Mouse (Mus musculus) heart, embryonic 13.5 days (tissue): ENCODE results near the gene Elof1. TPM values are rescaled to one million over a fixed set of nuclear protein-coding genes. Genes with fewer than 3 reads are reported as not detected.

Experiments used
- ATAC-seq: fragments of 200-750 bp; cut with Nextera tagmentation; 2 replicates; pipeline ENCODE4 v1.8.0; 2017; ENCODE audit warnings: moderate TSS enrichment; ENCODE audit not compliant: insufficient number of reproducible peaks, low FRiP score, low TSS enrichment; ENCODE audit errors: extremely low read depth
- H3K27ac ChIP-seq: fragments of 300-500 bp; sonication (generic); replicated peaks from 2 replicates; pipeline ENCODE4 v1.5.1; 2015; ENCODE audit warnings: moderate library complexity, mild to moderate bottlenecking, inconsistent platforms
- H3K27me3 ChIP-seq: fragments of 300-500 bp; sonication (generic); replicated peaks from 2 replicates; pipeline ENCODE4 v1.6.1; 2015; ENCODE audit warnings: mild to moderate bottlenecking, inconsistent platforms
- H3K36me3 ChIP-seq: fragments of 300-500 bp; sonication (generic); 2 replicates; pipeline ENCODE4 v1.6.1; 2015; ENCODE audit warnings: mild to moderate bottlenecking, inconsistent platforms
- H3K4me1 ChIP-seq: fragments of 300-500 bp; sonication (generic); 2 replicates; pipeline ENCODE4 v1.6.1; 2015; ENCODE audit warnings: inconsistent platforms
- H3K4me2 ChIP-seq: fragments of 300-500 bp; sonication (generic); 2 replicates; pipeline ENCODE4 v1.6.1; 2015; ENCODE audit warnings: inconsistent platforms, mild to moderate bottlenecking, moderate library complexity
- H3K4me3 ChIP-seq: fragments of 300-500 bp; sonication (generic); 2 replicates; pipeline ENCODE4 v1.5.1; 2015; ENCODE audit warnings: moderate library complexity, mild to moderate bottlenecking, inconsistent platforms
- H3K9ac ChIP-seq: fragments of 300-500 bp; sonication (generic); 2 replicates; pipeline ENCODE4 v1.6.1; 2015; ENCODE audit warnings: inconsistent platforms, mild to moderate bottlenecking, moderate library complexity
- H3K9me3 ChIP-seq: fragments of 300-500 bp; sonication (generic); 2 replicates; pipeline ENCODE4 v1.6.1; 2016; ENCODE audit warnings: inconsistent platforms
- WGBS: fragments of 180-500 bp; shearing (Covaris S2); methylation state at CpG from one replicate; pipeline ENCODE4 v1.1.7; 2015; ENCODE audit warnings: mixed read lengths; 5-methylcytosine and 5-hydroxymethylcytosine counted together
- polyA plus RNA-seq: library from polyadenylated mRNA; unstranded; fragments of >200 nt; fragmentation: Nextera tagmentation; extraction: Ambion mirVana; gene quantifications from 2 replicates; pipeline ENCODE4 v1.2.1, GENCODE M21; 2015

The Elof1 gene
- polyA plus RNA-seq = 106 and 125 TPM in 2 replicates

DNA sequence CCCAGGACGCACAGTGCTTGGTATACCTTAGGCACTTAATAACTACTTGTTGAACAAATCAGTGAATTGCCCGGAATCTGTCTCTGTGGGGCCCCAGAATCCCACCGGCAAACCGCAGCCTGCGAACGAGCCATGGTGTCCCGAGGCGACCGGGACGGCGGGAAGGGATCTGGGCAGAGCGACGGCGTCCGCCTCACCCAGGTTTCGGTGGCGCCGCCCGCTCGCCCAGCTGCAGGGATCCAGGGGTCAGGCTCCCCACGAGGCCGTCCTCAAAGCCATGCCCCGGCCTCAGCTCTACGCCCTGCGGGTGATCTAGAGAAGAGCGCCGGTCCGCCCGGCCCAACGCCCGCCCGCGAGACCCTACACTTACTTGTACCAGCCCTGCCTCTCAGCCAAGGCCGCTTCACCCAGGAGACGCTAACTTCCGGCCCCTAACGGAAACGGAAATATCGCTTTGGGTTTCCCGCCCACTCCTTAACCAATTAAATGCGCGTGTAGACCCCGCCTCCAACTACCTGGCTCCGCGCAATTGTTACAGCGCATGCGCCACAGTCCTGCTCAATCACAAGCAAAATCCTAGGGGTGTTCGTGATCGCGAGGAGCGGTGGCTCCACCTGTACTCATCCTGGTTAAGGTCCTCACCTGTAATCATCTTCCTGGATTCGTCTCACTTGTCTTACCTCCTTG lies at the start of gene Elof1:
Elof1 (minus strand) TSS at position 433 of the 687 bp plus-strand sequence.
- Histone ChIP-seq H3K4me2 (peak within 1 kb of the TSS; percentile 94), H3K4me3 (peak within 1 kb of the TSS; percentile 95), H3K27me3 (peaks cover 4% of the 10 kb centered on the region; the same call in 1 of the 2 replicates), H3K27ac (peak within 1 kb of the TSS; percentile 48), H3K9ac (peak within 1 kb of the TSS; percentile 97), H3K36me3 (peaks cover 19% of the 10 kb centered on the region), H3K4me1 (peaks cover 19% of the 10 kb centered on the region), H3K9me3 (no peaks in the 10 kb centered on the region)
- peak; percentile 86 for ATAC-seq
- under 1% methylated on average over 52 of the region's 52 CpGs for WGBS

DNA sequence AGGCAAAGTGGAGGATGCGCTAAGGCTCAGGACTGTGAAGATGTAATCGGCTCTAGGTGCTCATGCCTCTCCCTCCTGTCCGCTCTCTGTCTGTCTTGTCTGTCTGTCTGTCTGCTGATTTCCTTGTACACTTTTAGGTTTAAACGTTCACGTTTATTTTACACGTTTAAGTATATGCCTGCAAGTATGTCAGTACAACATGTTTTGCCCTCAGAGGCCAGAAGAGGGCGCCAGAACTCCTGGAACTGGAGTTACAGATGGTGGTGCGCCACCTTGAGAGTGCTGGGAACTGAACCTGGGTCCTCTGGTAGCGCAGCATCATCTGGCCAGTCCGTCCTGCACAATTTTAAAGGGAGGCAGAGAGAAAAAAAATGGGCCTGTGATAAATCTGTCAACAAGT lies 49.7 kb upstream of the Elof1 start:
- Histone ChIP-seq H3K4me1 (peaks cover 3% of the 10 kb centered on the region; the same call in 1 of the 2 replicates), H3K27ac (no peak overlapping the region), H3K9me3 (0 out of 2 replicates have a peak, but pooled peaks cover 6% of the 10 kb centered on the region), H3K9ac (no peak overlapping the region), H3K36me3 (no peaks in the 10 kb centered on the region), H3K27me3 (peaks cover 6% of the 10 kb centered on the region; the same call in 1 of the 2 replicates), H3K4me2 (no peak overlapping the region), H3K4me3 (no peak overlapping the region)
- ATAC-seq = no peak
- 83% methylated on average over 10 of the region's 10 CpGs for WGBS

DNA sequence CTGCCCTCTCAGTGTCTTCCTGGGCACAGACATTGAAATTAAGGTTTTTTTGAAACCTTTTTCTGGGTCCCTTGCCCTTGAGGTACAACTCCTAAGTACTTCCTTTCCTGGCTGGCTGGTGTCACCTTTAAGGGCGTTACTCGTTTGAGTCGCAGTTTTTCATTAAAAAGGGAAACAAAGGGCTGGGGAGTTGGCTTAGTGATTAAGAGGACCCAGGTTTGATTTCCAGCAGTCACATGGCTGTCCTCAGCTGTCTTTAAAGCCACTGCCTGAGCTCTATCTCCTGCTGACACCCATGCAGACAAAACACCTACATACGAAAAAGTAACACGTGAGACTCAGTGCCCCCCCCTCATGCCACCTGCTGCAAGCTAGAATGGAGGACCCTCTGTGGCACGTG lies 49.0 kb upstream of the Elof1 start:
- Histone ChIP-seq H3K36me3 (no peaks in the 10 kb centered on the region), H3K4me2 (no peak overlapping the region), H3K27ac (no peak overlapping the region), H3K9ac (no peak overlapping the region), H3K9me3 (0 out of 2 replicates have a peak, but pooled peaks cover 6% of the 10 kb centered on the region), H3K27me3 (peaks cover 6% of the 10 kb centered on the region; the same call in 1 of the 2 replicates), H3K4me1 (peaks cover 3% of the 10 kb centered on the region; the same call in 1 of the 2 replicates), H3K4me3 (no peak overlapping the region)
- no peak for ATAC-seq
- 50% methylated on average over 6 of the region's 6 CpGs for WGBS

DNA sequence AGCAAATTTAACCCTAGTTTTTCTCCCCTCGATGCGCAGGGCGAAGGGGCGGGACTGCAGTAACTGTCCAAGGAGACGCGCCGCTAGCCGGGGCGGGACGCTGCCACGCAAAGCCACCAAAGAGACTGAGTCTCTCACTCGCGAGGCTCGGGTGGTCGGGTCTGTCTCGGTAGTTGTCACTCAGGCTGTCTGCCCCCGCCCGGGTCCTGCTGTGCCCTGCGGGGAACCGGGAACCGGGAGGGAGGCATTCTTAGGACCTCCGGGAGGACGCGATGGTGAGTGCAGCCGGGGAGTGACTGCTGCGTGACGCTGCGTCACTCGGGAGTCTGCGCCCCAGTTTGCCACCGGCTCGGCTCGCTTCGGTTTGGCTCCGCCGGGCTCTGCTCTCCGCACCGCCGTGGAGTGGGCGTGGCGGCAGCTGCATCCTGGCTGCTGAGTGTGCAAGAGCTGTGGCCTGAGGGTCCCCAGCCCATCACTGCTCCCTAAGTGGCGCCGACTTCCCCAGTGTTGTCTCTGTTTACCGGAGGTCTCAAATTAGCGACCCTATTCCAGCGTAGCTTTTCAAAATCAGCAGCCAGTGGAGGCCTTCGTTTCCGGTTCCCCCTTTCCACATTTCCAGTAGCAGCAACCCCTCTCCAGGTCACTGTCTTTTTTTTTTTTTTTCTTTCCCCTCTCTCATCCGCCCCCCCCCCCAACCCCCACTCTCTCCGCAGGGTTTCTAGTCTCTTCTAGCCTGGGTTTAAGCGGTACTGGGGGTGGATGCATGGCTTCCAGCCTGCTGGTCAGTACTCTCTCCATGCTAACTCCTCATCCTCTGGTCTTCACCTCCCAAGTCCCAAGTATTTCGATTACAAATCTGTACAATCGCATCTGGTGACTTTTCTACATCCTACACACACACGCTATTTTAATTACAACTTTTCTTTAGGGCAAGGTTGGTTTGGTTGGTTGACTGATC lies 48.0 kb upstream of the Elof1 start:
- Histone ChIP-seq H3K27me3 (peaks cover 6% of the 10 kb centered on the region; the same call in 1 of the 2 replicates), H3K4me3 (peak overlapping the region; percentile 65), H3K9me3 (0 out of 2 replicates have a peak, but pooled peaks cover 6% of the 10 kb centered on the region), H3K36me3 (no peaks in the 10 kb centered on the region), H3K9ac (peak overlapping the region; percentile 82), H3K4me2 (peak overlapping the region; percentile 95), H3K27ac (no peak overlapping the region), H3K4me1 (peaks cover 3% of the 10 kb centered on the region; the same call in 1 of the 2 replicates)
- peak; percentile 59 for ATAC-seq
- 2% methylated on average over 54 of the region's 54 CpGs for WGBS

DNA sequence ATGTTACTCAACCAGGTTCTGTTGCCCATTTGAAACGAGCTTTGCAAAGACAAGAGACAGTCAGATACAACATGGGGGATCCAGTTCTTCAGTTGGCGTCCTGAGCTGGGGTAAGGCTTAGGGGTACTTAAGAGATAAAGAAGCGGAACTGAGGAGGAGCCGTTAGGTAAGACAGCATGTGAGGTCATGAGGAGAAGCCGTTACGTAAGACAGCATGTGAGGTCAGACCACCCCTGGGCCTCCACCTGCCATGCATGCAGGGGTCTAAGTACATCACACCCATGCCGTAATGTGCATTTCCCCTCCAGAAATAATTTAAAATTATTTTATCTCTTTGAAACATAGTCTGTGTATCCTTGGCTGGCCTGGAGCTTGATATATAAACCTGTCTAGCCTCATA lies 45.9 kb upstream of the Elof1 start:
- no peak for ATAC-seq
- no peak overlapping the region for H3K9ac ChIP-seq
- WGBS = 75% methylated on average over 7 of the region's 7 CpGs

DNA sequence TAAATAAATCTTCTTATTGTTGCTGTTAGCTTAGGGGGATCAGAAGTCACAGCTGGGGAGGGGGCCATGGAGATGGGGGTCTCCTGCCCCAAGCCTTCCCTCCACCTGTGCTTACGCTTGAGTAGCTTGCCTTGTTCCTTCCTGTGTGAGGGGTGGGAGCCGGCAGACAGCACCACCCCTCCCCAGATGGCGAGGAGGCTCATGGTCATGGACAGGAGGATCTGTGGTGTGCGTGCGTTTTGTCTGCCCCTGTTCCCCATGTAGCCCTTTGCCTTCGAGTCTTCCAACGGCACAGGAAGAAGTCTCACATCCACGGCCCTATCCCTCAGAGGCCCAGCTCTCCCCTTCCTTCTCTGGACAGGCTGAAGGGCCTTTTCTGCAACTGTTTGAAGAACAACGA lies 45.3 kb upstream of the Elof1 start:
- WGBS = 66% methylated on average over 9 of the region's 9 CpGs
- Histone ChIP-seq H3K4me1 (peaks cover 10% of the 10 kb centered on the region), H3K27ac (no peak overlapping the region), H3K27me3 (peaks cover 16% of the 10 kb centered on the region), H3K9ac (no peak overlapping the region), H3K4me3 (no peak overlapping the region), H3K4me2 (no peak overlapping the region), H3K36me3 (peaks cover 12% of the 10 kb centered on the region), H3K9me3 (0 out of 2 replicates have a peak, but pooled peaks cover 6% of the 10 kb centered on the region)
- ATAC-seq = no peak

More for the DNA sequence above, 45.9 kb upstream of the Elof1 start:
- no peak overlapping the region for H3K4me3 ChIP-seq
- H3K9me3 ChIP-seq = 0 out of 2 replicates have a peak, but pooled peaks cover 6% of the 10 kb centered on the region
- H3K4me1 ChIP-seq = peaks cover 4% of the 10 kb centered on the region
- peaks cover 11% of the 10 kb centered on the region for H3K36me3 ChIP-seq
- peaks cover 12% of the 10 kb centered on the region for H3K27me3 ChIP-seq
- H3K4me2 ChIP-seq = no peak overlapping the region
- no peak overlapping the region for H3K27ac ChIP-seq

DNA sequence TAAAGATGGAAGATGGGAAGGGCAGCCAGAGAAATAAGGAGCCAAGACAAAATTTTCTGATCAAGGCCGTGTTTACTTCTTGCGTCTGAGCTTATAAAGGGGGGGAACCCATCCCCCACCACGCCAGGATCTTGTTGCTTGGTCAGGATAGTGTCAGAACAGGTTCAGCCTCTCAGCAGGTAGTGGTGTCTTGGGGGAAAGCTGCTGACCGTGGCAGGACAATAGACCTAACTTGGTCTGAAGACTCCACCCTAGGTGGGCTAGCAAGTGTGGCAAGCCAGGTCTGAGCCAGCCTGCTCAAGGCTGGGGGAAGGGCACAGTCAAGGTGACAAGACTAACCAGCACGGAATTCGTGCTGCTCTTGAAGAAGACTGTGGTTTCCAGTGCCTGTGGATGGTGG lies 44.3 kb upstream of the Elof1 start:
- H3K4me3 ChIP-seq = no peak overlapping the region
- whole genome bisulfite sequencing = 37% methylated on average over 6 of the region's 6 CpGs
- no peak overlapping the region for H3K9ac ChIP-seq
- ATAC-seq = no peak
- H3K27me3 ChIP-seq = peaks cover 16% of the 10 kb centered on the region
- H3K9me3 ChIP-seq = no peaks in the 10 kb centered on the region
- H3K27ac ChIP-seq = no peak overlapping the region
- no peak overlapping the region for H3K4me2 ChIP-seq
- H3K36me3 ChIP-seq = peaks cover 12% of the 10 kb centered on the region
- peaks cover 12% of the 10 kb centered on the region for H3K4me1 ChIP-seq

DNA sequence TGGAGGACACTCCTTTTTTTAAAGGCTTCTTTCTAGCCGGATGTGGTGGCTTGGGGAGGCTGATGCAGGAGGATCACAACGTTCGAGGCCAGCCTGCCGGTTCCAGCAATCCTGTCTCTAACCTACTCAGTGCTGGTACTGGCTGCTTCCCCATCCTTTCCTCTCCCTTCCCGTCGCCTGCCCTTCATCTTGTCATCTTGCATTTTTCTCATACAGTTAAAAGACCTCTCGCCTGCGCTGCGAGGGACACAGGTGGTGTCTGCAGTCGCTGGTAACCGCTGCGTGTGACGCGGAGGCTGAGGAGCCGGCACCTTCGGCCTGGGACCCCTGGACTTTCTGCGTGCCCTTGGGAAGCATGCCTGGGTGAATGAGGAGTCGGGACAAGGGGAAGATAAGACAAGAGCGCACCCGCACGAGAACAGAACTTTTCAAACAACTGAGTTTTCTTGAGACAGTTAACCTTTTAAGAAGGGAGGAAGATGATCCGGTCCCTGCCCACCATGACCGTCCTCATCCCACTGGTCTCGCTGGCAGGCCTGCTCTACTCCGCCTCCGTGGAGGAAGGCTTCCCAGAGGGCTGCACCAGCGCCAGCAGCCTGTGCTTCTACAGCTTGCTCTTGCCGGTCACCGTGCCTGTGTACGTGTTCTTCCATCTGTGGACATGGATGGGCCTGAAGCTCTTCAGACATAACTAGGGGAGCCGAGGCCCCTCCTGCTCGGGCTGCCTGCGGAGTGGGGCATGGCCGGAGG lies 40.7 kb upstream of the Elof1 start:
- 50% methylated on average over 34 of the region's 34 CpGs for WGBS
- peak overlapping the region; percentile 93 for H3K9ac ChIP-seq
- H3K4me3 ChIP-seq = peak overlapping the region; percentile 71
- H3K4me1 ChIP-seq = peaks cover 17% of the 10 kb centered on the region
- H3K4me2 ChIP-seq = peak overlapping the region; percentile 91
- no peaks in the 10 kb centered on the region for H3K9me3 ChIP-seq
- no peak overlapping the region for H3K27ac ChIP-seq
- ATAC-seq = no peak
- H3K27me3 ChIP-seq = peaks cover 10% of the 10 kb centered on the region
- peaks cover 12% of the 10 kb centered on the region for H3K36me3 ChIP-seq

DNA sequence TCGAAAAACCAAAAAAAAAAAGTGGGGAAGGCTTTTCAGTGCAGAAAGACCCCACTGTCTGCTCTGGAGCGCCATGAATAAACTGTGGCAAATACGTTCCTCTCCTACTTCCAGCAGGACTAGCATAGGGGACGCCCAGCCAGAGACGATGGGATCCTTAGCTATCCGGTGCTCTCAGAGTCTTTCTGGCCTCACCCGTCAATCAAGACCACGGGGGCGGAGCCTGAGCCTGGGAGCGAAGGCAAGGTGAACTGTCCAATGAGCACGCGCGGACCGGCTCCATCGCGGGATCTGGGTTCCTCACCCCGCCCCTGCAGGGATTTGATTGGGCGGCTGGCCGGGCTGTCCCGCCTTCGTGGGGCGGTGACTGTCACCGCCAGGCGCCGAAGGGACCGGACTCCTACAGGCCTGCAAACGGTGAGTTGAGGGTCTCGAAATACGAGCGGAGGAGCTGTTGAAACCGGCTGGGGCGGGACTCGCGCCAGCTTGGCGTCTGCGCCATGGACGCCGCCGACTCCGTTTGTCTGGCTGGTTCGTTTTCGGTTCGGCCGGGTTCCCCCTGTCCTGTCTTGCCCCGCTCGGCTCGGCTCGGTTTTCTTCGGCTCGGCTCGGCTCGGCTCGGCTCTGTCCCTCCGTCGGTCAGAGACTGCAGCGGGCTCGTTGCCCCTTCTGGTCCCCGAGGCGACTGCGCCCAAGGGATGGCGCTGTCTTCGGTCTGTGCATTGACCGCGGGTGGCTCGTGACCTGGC lies 39.7 kb upstream of the Elof1 start, which contains the start of gene Pigyl:
Pigyl (plus strand) TSS at position 350 of the 749 bp plus-strand sequence.
- peaks cover 12% of the 10 kb centered on the region for H3K36me3 ChIP-seq
- WGBS = under 1% methylated on average over 65 of the region's 65 CpGs
- H3K9ac ChIP-seq = peak within 1 kb of the TSS; percentile 93
- H3K4me1 ChIP-seq = peaks cover 17% of the 10 kb centered on the region
- peak within 1 kb of the TSS; percentile 84 for H3K27ac ChIP-seq
- no peaks in the 10 kb centered on the region for H3K9me3 ChIP-seq
- peak within 1 kb of the TSS; percentile 91 for H3K4me2 ChIP-seq
- peak within 1 kb of the TSS; percentile 71 for H3K4me3 ChIP-seq
- peak; percentile 97 for ATAC-seq
- peaks cover 10% of the 10 kb centered on the region for H3K27me3 ChIP-seq

DNA sequence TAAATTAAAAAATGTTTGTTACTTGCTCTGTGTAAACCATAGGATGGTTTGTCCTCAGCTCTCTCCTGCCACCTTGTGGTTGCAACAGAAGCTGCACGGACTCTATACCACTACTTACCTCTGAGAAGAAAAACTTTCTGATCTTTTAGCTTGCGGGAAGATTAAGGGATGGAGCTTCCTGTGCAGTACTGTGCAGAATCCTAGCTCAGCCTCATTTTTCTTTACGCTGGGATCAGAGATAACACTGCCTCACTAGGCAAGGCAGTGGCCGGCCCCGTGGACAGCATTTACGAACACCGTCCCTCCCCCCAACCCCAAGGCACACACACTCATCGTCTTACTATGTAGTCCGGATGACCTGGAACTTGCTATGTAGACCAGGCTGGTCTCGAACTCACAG lies 38.6 kb upstream of the Elof1 start:
- Histone ChIP-seq H3K27me3 (peaks cover 10% of the 10 kb centered on the region), H3K9ac (peak overlapping the region; percentile 66), H3K4me2 (peak overlapping the region; percentile 91), H3K36me3 (peaks cover 12% of the 10 kb centered on the region), H3K4me1 (peaks cover 17% of the 10 kb centered on the region), H3K4me3 (peak overlapping the region; percentile 71), H3K9me3 (no peaks in the 10 kb centered on the region), H3K27ac (0 out of 2 replicates have a peak overlapping the region, but pooled peaks have one; percentile 16)
- 16% methylated on average over 10 of the region's 10 CpGs for WGBS
- ATAC-seq = no peak
